Mouse (Mus musculus) midbrain, postnatal 0 days (tissue): ENCODE data around the gene Cdcp1. TPM values are rescaled to one million over a fixed set of nuclear protein-coding genes. Genes with fewer than 3 reads are reported as not detected.
A peak's percentile ranks its signal among the peaks of the same experiment; 100 is the strongest.

Source experiments
- ATAC-seq: fragments of 200-750 bp; cut with Nextera tagmentation; 2 replicates; pipeline ENCODE4 v1.8.0; 2017; ENCODE audit warnings: moderate number of reproducible peaks, mild to moderate bottlenecking, moderate TSS enrichment, moderate library complexity; ENCODE audit not compliant: low FRiP score
- DNase-seq: peaks from one replicate; pipeline ENCODE4 v3.0.0-alpha.2; 2015; ENCODE audit warnings: low spot score
- H3K27ac ChIP-seq: fragments of 300-500 bp; sonication (generic); 2 replicates; pipeline ENCODE4 v1.5.1; 2014; ENCODE audit warnings: low read depth, mild to moderate bottlenecking, low read length, mixed read lengths
- H3K27me3 ChIP-seq: fragments of 300-500 bp; sonication (generic); 2 replicates; pipeline ENCODE4 v1.6.1; 2014; ENCODE audit warnings: low read length, control low read depth, mixed read lengths; ENCODE audit not compliant: insufficient read depth
- H3K36me3 ChIP-seq: fragments of 300-500 bp; sonication (generic); 2 replicates; pipeline ENCODE4 v1.6.1; 2014; ENCODE audit warnings: low read length, control low read depth, mixed read lengths; ENCODE audit not compliant: insufficient read depth
- H3K4me1 ChIP-seq: fragments of 300-500 bp; sonication (generic); 2 replicates; pipeline ENCODE4 v1.6.1; 2014; ENCODE audit warnings: mild to moderate bottlenecking, control low read depth, antibody characterized with exemption, low read length, mixed read lengths; ENCODE audit not compliant: insufficient read depth
- H3K4me2 ChIP-seq: fragments of 300-500 bp; sonication (generic); 2 replicates; pipeline ENCODE4 v1.6.1; 2014; ENCODE audit warnings: low read depth, mild to moderate bottlenecking, low read length, mixed read lengths; ENCODE audit not compliant: poor library complexity, severe bottlenecking
- H3K4me3 ChIP-seq: fragments of 300-500 bp; sonication (generic); 2 replicates; pipeline ENCODE4 v1.5.1; 2014; ENCODE audit warnings: low read depth, mild to moderate bottlenecking, low read length, moderate library complexity
- H3K9ac ChIP-seq: fragments of 300-500 bp; sonication (generic); replicated peaks from 2 replicates; pipeline ENCODE4 v1.6.1; 2014; ENCODE audit warnings: mild to moderate bottlenecking, low read length, moderate library complexity, mixed read lengths; ENCODE audit not compliant: poor library complexity, severe bottlenecking
- H3K9me3 ChIP-seq: fragments of 300-500 bp; sonication (generic); 2 replicates; pipeline ENCODE4 v1.6.1; 2016; ENCODE audit warnings: low read length, control low read depth
- CTCF ChIP-seq: IDR thresholded peaks from 2 replicates; pipeline ENCODE4 v1.5.1; 2016; ENCODE audit warnings: antibody characterized with exemption, mild to moderate bottlenecking
- WGBS: fragments of 180-500 bp; shearing (Covaris S2); extraction: QIAGEN DNeasy Blood & Tissue Kit; methylation state at CpG from one replicate; pipeline ENCODE4 v1.1.7; 2014; 5-methylcytosine and 5-hydroxymethylcytosine counted together
- polyA plus RNA-seq: library from polyadenylated mRNA; unstranded; fragments of >200 nt; fragmentation: Nextera tagmentation; extraction: Ambion mirVana; gene quantifications from 2 replicates; pipeline ENCODE4 v1.2.1, GENCODE M21; 2015
- total RNA-seq: library from RNA; depleted of rRNA; stranded (reverse); fragments of >200 nt; gene quantifications from 2 replicates; pipeline ENCODE4 v1.2.3, GENCODE M21; 2014; rRNA removed

Cdcp1 gene
- total RNA-seq (0.44 and 0.61 TPM in 2 replicates), polyA plus RNA-seq (0.17 and 0.25 TPM in 2 replicates)

DNA sequence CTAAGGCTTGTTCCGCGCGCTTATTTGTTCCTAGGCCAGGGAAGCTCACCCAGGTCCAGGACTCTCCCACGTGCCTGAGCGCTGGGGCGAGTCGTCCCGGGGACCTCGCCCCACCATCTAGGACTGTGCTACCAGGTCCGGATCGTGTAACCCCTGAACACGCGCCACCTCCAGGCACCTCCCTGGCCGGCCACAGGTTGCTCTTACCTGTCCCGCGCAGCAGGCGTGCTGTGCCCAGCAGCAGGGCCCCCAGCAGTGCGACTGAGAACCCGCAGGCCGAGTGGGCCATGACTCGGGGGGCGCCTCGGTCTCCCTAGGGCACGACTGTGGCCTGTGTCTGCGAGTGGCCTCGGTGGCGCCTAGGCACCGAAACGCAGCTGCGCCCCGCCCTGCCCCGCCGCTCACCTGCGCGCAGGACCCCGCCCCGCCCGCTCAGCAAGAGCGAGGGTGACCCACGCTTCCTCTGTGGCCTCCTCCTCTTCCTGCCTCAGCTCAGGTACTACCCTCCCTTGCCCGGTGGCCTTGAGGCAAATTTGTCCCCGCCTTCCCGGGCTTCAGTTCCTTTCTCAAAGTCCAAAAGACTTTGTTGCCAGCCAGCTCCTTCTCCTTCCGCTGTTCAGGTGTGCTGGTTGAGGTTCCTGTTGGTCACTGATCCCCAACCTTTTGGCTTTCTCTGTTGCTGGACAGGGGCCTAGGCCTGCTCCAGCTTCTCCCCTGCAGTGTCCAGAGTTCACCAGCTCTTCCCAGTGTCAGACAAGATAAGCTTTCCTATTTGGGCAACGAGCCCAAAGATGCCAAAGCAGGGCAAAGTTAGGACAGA, at the start of gene Cdcp1:
TSS of gene Cdcp1 (minus strand) at position 418 of the 820 bp plus-strand sequence.
- H3K4me1 ChIP-seq = no peaks in the 10 kb centered on the region; the same call in 1 of the 2 replicates
- DNase-seq = no peak
- no peaks in the 10 kb centered on the region for H3K9me3 ChIP-seq
- H3K4me2 ChIP-seq = peak within 1 kb of the TSS; percentile 71
- TF ChIP-seq CTCF = no peak
- ATAC-seq = peak; percentile 34; the same call in 1 of the 2 replicates
- H3K9ac ChIP-seq = 0 out of 2 replicates have a peak within 1 kb of the TSS, but pooled peaks have one; percentile 1
- no peak within 1 kb of the TSS; the same call in 1 of the 2 replicates for H3K27ac ChIP-seq
- 8% methylated on average over 40 of the region's 45 CpGs for WGBS
- H3K4me3 ChIP-seq = peak within 1 kb of the TSS; percentile 32
- no peaks in the 10 kb centered on the region for H3K36me3 ChIP-seq
- H3K27me3 ChIP-seq = 0 out of 2 replicates have a peak, but pooled peaks cover 9% of the 10 kb centered on the region

DNA sequence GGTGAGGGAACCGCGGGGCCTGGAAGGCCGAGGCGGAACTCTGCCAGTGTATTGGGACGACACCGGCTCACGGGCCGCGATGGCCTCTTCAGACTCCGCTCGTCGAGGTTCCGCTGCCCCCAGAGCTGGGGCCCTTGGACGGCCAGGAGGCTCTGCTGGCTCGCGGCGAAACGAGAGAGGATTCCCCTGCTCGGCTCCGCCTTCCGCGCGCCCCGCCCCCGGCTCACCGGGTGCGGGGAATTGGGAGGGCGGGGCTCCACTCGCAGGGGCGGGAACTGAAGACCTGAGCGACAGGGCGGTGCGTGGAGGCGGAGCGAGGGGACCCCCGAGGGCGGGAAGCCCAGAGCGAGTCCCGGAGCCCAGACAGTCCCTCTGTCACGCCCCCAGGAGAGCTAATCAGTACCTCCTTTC, 44.8 kb upstream of the Cdcp1 start, which contains the start of gene Tmem158:
TSS of gene Tmem158 (minus strand) at position 154 of the 411 bp plus-strand sequence.
- Histone ChIP-seq H3K27ac (peak within 1 kb of the TSS; percentile 82), H3K4me2 (peak within 1 kb of the TSS; percentile 69), H3K4me3 (peak within 1 kb of the TSS; percentile 65), H3K36me3 (no peaks in the 10 kb centered on the region), H3K9me3 (no peaks in the 10 kb centered on the region), H3K9ac (peak within 1 kb of the TSS; percentile 75), H3K4me1 (peaks cover 2% of the 10 kb centered on the region; the same call in 1 of the 2 replicates), H3K27me3 (no peaks in the 10 kb centered on the region)
- ATAC-seq (peak; percentile 86), DNase-seq (peak; percentile 87)
- under 1% methylated on average over 38 of the region's 40 CpGs for WGBS
- TF ChIP-seq CTCF = no peak

DNA sequence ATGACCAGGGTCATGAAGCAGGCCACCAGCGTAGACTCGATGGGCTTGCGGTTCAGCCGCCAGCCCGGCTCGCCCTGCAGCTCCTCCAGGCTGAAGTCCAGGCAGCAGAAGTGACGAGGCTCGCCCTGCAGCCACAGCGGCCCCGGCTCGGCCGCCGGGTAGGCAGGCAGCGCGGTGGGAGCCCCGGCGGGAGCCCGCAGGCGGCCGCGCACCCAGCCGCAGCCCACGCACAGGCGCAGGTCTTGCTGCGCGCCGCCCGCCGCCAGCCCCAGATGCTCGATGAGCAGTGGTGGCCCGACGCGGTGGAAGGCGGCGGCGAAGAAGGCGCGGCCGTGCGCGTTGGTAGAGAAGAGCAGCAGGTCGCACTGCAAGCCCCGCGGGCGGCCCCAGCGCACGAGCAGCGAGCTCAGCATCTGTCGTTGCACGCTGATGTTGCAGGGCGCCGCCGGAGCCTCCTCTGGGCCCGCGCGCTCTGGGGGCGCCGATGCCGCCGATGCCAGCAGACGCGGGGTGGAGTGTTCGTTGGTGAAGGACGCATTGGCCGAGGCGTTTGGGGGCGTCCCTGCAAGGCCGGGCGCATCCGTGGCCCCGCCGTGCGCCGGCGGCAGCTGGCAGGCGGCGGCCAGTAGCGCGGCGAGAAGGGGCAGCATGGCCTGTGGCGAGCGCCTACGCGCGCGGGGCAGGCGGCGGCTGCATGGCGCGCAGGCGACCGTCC, 44.2 kb upstream of the Cdcp1 start:
- under 1% methylated on average over 69 of the region's 92 CpGs for WGBS
- no peaks in the 10 kb centered on the region for H3K9me3 ChIP-seq

DNA sequence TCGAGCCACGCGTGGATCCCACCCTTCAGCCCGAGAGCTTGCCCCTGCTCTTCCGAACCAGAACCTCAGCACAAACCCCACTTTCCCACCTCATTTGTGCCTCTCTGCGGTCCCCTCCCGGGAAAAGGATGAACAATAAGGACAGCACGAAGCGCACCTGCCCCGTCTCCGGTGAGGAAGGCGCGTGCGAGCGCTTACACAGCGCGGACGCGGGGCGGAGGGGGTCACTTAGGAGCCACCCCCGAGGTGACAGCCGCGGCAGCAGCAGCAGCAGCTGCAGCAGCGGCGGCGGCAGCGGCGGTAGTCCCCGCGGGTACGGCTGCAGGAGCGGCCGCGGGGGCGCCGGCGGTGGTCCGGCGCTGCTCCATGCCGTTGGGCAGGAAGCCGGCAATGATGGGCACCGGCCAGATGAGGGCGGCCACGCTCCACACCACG, 43.6 kb upstream of the Cdcp1 start:
- Histone ChIP-seq H3K9ac (peak overlapping the region; percentile 75), H3K36me3 (no peaks in the 10 kb centered on the region), H3K4me2 (peak overlapping the region; percentile 69), H3K4me1 (peaks cover 2% of the 10 kb centered on the region; the same call in 1 of the 2 replicates), H3K27me3 (no peaks in the 10 kb centered on the region), H3K27ac (peak overlapping the region; percentile 82), H3K4me3 (peak overlapping the region; percentile 65), H3K9me3 (no peaks in the 10 kb centered on the region)
- ATAC-seq (no peak; the same call in 1 of the 2 replicates), DNase-seq (peak; percentile 87)
- WGBS = under 1% methylated on average over 33 of the region's 45 CpGs
- peak; percentile 77 for TF ChIP-seq CTCF

More for the DNA sequence above, 44.2 kb upstream of the Cdcp1 start:
- Histone ChIP-seq H3K9ac (peak overlapping the region; percentile 75), H3K4me1 (peaks cover 2% of the 10 kb centered on the region; the same call in 1 of the 2 replicates), H3K4me2 (peak overlapping the region; percentile 69), H3K27me3 (no peaks in the 10 kb centered on the region), H3K36me3 (no peaks in the 10 kb centered on the region), H3K27ac (peak overlapping the region; percentile 82), H3K4me3 (peak overlapping the region; percentile 65)
- ATAC-seq = peak; percentile 84
- TF ChIP-seq CTCF = no peak
- peak; percentile 39 for DNase-seq

DNA sequence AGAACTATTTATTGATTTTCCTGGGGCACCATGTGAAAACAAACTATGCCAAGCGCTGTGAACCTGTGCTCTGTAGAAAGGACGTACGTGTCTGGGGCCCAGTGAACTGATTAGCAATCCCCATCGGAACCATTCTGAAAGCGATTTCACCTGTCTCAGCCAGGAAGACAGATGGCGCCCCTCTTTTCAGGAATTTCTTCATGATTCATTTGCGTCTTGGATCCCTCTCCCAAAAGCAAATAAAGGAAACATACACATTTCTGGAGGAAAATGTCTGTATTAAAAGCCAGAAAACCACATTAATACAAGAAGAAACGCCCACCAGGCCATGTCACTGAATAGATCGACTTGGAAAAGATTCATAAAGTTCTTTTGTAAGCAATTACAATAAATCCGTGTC, 43.0 kb upstream of the Cdcp1 start:
- no peaks in the 10 kb centered on the region for H3K9me3 ChIP-seq
- no peaks in the 10 kb centered on the region for H3K36me3 ChIP-seq
- peak overlapping the region; percentile 69 for H3K4me2 ChIP-seq
- peak; percentile 75 for TF ChIP-seq CTCF
- H3K27ac ChIP-seq = no peak overlapping the region
- H3K27me3 ChIP-seq = no peaks in the 10 kb centered on the region
- 19% methylated on average over 10 of the region's 10 CpGs for WGBS
- peaks cover 2% of the 10 kb centered on the region; the same call in 1 of the 2 replicates for H3K4me1 ChIP-seq
- H3K9ac ChIP-seq = peak overlapping the region; percentile 75; the same call in 1 of the 2 replicates
- H3K4me3 ChIP-seq = peak overlapping the region; percentile 65
- DNase-seq (peak; percentile 66), ATAC-seq (no peak)
